17 mouse cellular contexts compared by ENCODE assay signal in the genomic region with DNA sequence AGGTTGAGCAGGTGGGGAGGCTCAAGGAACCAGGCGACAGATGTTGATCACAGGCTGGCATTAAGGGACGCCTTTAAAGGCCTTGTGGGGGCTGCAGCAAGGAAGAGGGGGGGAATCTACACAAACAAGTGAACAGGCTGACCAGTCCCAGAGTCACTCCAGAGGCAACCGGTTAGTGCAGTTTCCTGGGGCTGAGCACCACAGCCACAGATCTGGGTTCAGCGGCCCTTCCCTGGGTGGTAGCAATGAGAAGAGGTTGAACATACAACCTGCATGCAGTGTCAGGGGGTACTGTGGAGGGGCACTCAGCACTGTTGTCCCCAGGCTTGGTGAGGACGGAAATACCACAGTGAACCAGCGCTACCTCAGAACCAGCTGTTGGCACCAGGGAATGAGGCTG. TPM values are rescaled to one million over a fixed set of nuclear protein-coding genes. Genes with fewer than 3 reads are reported as not detected.
"Had no signal": no experiment of that assay in that cellular context is flagged by ENCODE, and none has a peak within 500 bp of the region (broad histone marks: within the 10 kb centered on the region; RNA-seq: fewer than 3 reads in every experiment).

No protein-coding gene starts in this region.

- H3K27me3 ChIP-seq: limb, embryonic 13.5 days; lung, embryonic 15.5 days; midbrain, embryonic 15.5 days had no signal

- ATAC-seq: hindbrain, embryonic 16.5 days; inflammation-experienced regulatory T-cells, adult 6 months; midbrain, embryonic 15.5 days had no signal

- H3K9ac ChIP-seq: limb, embryonic 13.5 days; liver, embryonic 14.5 days; lung, embryonic 15.5 days; midbrain, embryonic 15.5 days; neural tube, embryonic 13.5 days had no signal

- H3K4me2 ChIP-seq: limb, embryonic 13.5 days; lung, embryonic 15.5 days; midbrain, embryonic 11.5 days; midbrain, embryonic 15.5 days; neural tube, embryonic 13.5 days had no signal

- H3K4me3 ChIP-seq: layer of hippocampus, adult 2 months; limb, embryonic 13.5 days; lung, embryonic 15.5 days; megakaryocyte, embryonic 14.5 days; midbrain, embryonic 15.5 days; neural tube, embryonic 13.5 days had no signal

- H3K27ac ChIP-seq: layer of hippocampus, adult 2 months; limb, embryonic 13.5 days; liver, embryonic 14.5 days; lung, embryonic 15.5 days; macrophage; midbrain, embryonic 15.5 days; neural tube, embryonic 13.5 days had no signal

- H3K9me3 ChIP-seq: limb, embryonic 13.5 days; lung, embryonic 15.5 days; megakaryocyte, embryonic 14.5 days; midbrain, embryonic 15.5 days; neural tube, embryonic 13.5 days had no signal

- DNase-seq: kidney, adult 9 months; kidney, postnatal 36 days; lung, postnatal 14 days; right cerebral cortex, postnatal 14 days; thymus, postnatal 36 days had no signal

RNA-seq across cellular contexts. Expression of a gene that starts 7.0 kb away (rescaled TPM):
- polyA plus RNA-seq: inflammation-experienced regulatory T-cells, adult 6 months; lung, embryonic 15.5 days; macrophage; midbrain, embryonic 11.5 days; midbrain, embryonic 15.5 days; neural tube, embryonic 13.5 days; stomach, embryonic 14.5 days had no signal

RNA-seq across cellular contexts. Expression of a gene that starts 28.9 kb away (rescaled TPM):
- polyA plus RNA-seq: macrophage; midbrain, embryonic 11.5 days had no signal
